Mouse (Mus musculus): Measurements from ENCODE around the gene Nfe2l2. TPM values are rescaled to one million over a fixed set of nuclear protein-coding genes. Genes with fewer than 3 reads are reported as not detected.

The Nfe2l2 gene
- polyA plus RNA-seq, 1 experiment from 2014 or later = 134 TPM

GRCm38 (mm10) chr2:75659629-75659960 lies 44.8 kb downstream of the Nfe2l2 start:
- Histone ChIP-seq H3K27ac (ENCODE audit: low read length) (peak overlapping the region; percentile 96), H3K9me3 (ENCODE audit: control insufficient read depth, low read length) (no peaks in the 10 kb centered on the region), H3K4me1 (replicated peaks; ENCODE audit: control insufficient read depth, insufficient read depth, low read length) (peaks cover 14% of the 10 kb centered on the region), H3K9ac (ENCODE audit: low read length) (peak overlapping the region; percentile 99), H3K4me2 (ENCODE audit: low read depth, low read length) (no peak overlapping the region), H3K27me3 (ENCODE audit: control insufficient read depth, insufficient read depth, low read depth, low read length) (no peaks in the 10 kb centered on the region), H3K4me3 (ENCODE audit: low read length) (peak overlapping the region; percentile 98), H3K36me3 (ENCODE audit: control insufficient read depth, insufficient read depth, low read length) (peaks cover 21% of the 10 kb centered on the region)
- peak; percentile 77 for ATAC-seq (ENCODE audit: low read depth)
- 0% methylated on average over 37 of the region's 47 CpGs for WGBS

DNA sequence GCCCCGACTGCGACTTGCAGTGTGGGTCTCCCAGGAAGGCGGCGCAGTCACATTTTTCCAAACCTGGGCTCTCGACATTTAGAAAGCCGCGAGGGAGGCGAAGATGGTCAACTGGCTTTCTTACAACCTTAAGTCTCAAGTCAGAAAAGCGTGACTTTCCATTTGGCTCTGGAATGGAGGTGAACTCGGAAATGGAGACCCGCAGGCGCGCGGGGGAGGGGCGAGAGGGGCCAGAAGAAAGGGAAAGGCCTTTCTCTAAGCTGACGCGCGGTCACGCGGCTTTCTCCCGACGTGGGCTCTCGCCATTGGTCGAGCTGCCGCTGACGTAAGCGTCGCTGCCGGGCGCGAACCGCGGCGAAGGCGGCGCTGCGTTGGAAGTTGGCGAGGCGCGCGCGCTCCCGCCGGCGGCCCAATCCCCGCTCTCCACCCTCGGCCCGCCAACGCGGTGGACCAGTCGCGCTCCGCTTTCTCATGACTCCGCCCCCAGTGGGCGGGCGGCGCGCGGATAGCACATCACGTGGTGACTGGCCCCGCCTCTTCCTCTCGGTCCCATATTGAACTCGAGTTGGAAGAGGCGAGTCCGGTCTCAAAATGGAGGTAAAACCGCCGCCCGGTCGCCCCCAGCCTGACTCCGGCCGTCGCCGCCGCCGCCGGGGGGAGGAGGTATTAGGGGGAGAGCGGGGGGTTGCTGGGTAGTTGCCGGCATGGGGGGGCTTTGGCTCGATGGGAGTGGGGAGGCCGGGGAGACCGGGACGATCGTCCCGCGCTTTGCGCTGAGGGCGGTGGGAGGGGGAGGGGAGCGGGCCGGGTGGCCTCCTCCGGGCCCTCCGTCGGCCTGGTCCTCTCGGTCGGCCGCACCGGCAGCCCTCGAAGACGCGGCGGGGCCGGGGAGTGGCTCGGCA lies 45.5 kb downstream of the Nfe2l2 start, which contains the start of gene Hnrnpa3:
TSS of gene Hnrnpa3 (plus strand) at position 535 of the 902 bp plus-strand sequence.
- Histone ChIP-seq H3K9me3 (ENCODE audit: control insufficient read depth, low read length) (no peaks in the 10 kb centered on the region), H3K36me3 (ENCODE audit: control insufficient read depth, insufficient read depth, low read length) (peaks cover 17% of the 10 kb centered on the region), H3K27me3 (ENCODE audit: control insufficient read depth, insufficient read depth, low read depth, low read length) (no peaks in the 10 kb centered on the region), H3K9ac (ENCODE audit: low read length) (peak within 1 kb of the TSS; percentile 99), H3K27ac (ENCODE audit: low read length) (peak within 1 kb of the TSS; percentile 98), H3K4me1 (replicated peaks; ENCODE audit: control insufficient read depth, insufficient read depth, low read length) (peaks cover 14% of the 10 kb centered on the region), H3K4me2 (ENCODE audit: low read depth, low read length) (peak within 1 kb of the TSS; percentile 96), H3K4me3 (ENCODE audit: low read length) (peak within 1 kb of the TSS; percentile 98)
- 0% methylated on average over 70 of the region's 102 CpGs for WGBS
- ATAC-seq (ENCODE audit: low read depth) = peak; percentile 96

DNA sequence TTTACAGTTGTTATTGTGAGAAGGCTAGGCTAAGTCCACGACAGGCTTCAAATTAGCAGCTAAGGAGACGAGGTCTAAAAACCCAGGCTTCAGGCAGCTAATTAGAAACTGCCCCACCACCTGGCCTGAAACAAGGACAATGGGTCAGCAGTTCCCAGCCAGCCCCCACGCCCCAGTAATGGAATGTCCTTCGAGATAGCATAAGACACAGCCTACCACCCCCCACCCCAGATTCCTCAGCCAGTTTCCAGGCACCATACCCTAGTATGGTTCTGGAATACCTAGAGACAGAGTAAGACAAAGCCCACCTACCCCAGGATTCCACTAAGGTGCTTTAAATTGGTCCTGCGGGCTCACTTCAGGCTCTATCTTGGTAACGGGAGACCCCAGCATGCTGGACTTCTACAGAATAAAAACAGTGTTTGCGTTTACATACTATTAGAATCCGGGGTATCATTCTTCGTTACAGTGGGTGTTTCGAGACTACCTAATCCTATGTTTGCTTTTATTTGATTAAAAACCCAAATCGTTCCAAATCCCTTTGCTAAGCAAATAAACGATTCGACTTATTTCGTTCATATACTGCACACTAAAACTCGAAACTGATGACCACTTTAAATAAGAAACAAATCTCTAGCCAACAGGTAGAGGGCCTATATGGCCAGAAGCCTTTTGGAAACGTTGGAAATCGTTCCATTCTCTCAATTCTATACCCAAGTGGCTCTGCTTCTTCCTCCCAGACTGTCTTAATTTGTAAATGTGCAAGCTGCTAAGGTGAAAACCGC lies 46.3 kb downstream of the Nfe2l2 start:
- Histone ChIP-seq H3K27ac (ENCODE audit: low read length) (peak overlapping the region; percentile 98), H3K9ac (ENCODE audit: low read length) (peak overlapping the region; percentile 85), H3K9me3 (ENCODE audit: control insufficient read depth, low read length) (no peaks in the 10 kb centered on the region), H3K4me3 (ENCODE audit: low read length) (peak overlapping the region; percentile 63), H3K36me3 (ENCODE audit: control insufficient read depth, insufficient read depth, low read length) (peaks cover 11% of the 10 kb centered on the region), H3K4me2 (ENCODE audit: low read depth, low read length) (peak overlapping the region; percentile 68), H3K4me1 (replicated peaks; ENCODE audit: control insufficient read depth, insufficient read depth, low read length) (peaks cover 14% of the 10 kb centered on the region), H3K27me3 (ENCODE audit: control insufficient read depth, insufficient read depth, low read depth, low read length) (no peaks in the 10 kb centered on the region)
- 2% methylated on average over 18 of the region's 18 CpGs for WGBS
- ATAC-seq (ENCODE audit: low read depth) = no peak

- 90% methylated on average over 5 of the region's 5 CpGs for WGBS
- Histone ChIP-seq H3K36me3 (ENCODE audit: control insufficient read depth, insufficient read depth, low read length) (peaks cover 3% of the 10 kb centered on the region; the same call in 1 of the 2 replicates), H3K27me3 (ENCODE audit: control insufficient read depth, insufficient read depth, low read depth, low read length) (no peaks in the 10 kb centered on the region), H3K9ac (ENCODE audit: low read length) (no peak overlapping the region), H3K27ac (ENCODE audit: low read length) (no peak overlapping the region; the same call in 1 of the 2 replicates), H3K4me3 (ENCODE audit: low read length) (no peak overlapping the region), H3K4me1 (replicated peaks; ENCODE audit: control insufficient read depth, insufficient read depth, low read length) (peaks cover 14% of the 10 kb centered on the region), H3K9me3 (ENCODE audit: control insufficient read depth, low read length) (no peaks in the 10 kb centered on the region), H3K4me2 (ENCODE audit: low read depth, low read length) (no peak overlapping the region)
- no peak for ATAC-seq (ENCODE audit: low read depth)
Observed at GRCm38 (mm10) chr2:75656924-75657323, 47.5 kb downstream of the Nfe2l2 start.

GRCm38 (mm10) chr2:75654679-75655078 lies 49.8 kb downstream of the Nfe2l2 start:
- H3K36me3 ChIP-seq (ENCODE audit: control insufficient read depth, insufficient read depth, low read length) = no peaks in the 10 kb centered on the region
- no peaks in the 10 kb centered on the region for H3K9me3 ChIP-seq (ENCODE audit: control insufficient read depth, low read length)
- H3K27me3 ChIP-seq (ENCODE audit: control insufficient read depth, insufficient read depth, low read depth, low read length) = no peaks in the 10 kb centered on the region
- 76% methylated on average over 1 of the region's 1 CpGs for WGBS
- no peak for ATAC-seq (ENCODE audit: low read depth)
- no peak overlapping the region for H3K27ac ChIP-seq (ENCODE audit: low read length)
- H3K9ac ChIP-seq (ENCODE audit: low read length) = no peak overlapping the region
- H3K4me1 ChIP-seq (replicated peaks; ENCODE audit: control insufficient read depth, insufficient read depth, low read length) = peaks cover 5% of the 10 kb centered on the region
- no peak overlapping the region for H3K4me2 ChIP-seq (ENCODE audit: low read depth, low read length)
- H3K4me3 ChIP-seq (ENCODE audit: low read length) = no peak overlapping the region

DNA sequence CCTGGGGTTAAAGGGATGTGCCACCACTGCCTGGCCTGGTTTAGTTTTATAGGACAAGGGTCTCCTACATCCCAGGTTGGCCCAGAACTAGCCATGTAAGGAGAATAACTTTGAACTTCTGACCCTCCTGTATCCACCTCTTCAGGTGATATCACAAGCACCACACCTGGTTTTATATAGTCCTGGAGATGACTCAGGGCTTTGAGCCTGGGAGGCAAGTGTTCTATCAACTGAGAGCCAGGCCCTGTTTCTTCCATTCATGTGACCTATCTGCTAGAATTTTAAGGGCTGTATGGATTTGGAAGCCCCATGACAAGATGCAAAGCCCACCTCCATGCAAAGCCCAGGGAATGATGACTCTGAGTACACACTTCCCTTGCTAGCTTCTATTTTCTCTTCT lies 51.3 kb downstream of the Nfe2l2 start:
- ATAC-seq (ENCODE audit: low read depth) = no peak
- Histone ChIP-seq H3K27ac (ENCODE audit: low read length) (no peak overlapping the region), H3K9ac (ENCODE audit: low read length) (no peak overlapping the region), H3K4me2 (ENCODE audit: low read depth, low read length) (no peak overlapping the region), H3K4me3 (ENCODE audit: low read length) (no peak overlapping the region), H3K9me3 (ENCODE audit: control insufficient read depth, low read length) (no peaks in the 10 kb centered on the region), H3K27me3 (ENCODE audit: control insufficient read depth, insufficient read depth, low read depth, low read length) (no peaks in the 10 kb centered on the region), H3K36me3 (ENCODE audit: control insufficient read depth, insufficient read depth, low read length) (no peaks in the 10 kb centered on the region), H3K4me1 (replicated peaks; ENCODE audit: control insufficient read depth, insufficient read depth, low read length) (peaks cover 5% of the 10 kb centered on the region)

DNA sequence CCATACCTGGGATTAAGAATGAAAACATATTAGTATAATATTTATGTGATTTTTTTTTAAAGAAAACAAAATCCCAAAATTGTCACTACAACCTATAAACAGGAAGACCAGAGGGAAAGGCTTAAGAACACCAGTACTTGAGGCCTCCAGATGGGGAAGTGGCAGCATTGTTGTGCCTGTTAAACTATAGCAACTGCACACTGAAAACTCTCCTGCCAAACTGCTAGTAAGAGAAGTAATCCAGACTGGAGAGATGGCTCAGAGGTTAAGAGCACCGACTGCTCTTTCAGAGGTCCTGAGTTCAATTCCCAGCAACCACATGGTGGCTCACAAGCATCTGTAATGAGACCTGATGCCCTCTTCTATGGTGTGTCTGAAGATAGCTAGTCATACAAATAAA lies 54.0 kb downstream of the Nfe2l2 start:
- 81% methylated on average over 1 of the region's 1 CpGs for WGBS
- H3K9me3 ChIP-seq (ENCODE audit: control insufficient read depth, low read length) = no peaks in the 10 kb centered on the region

DNA sequence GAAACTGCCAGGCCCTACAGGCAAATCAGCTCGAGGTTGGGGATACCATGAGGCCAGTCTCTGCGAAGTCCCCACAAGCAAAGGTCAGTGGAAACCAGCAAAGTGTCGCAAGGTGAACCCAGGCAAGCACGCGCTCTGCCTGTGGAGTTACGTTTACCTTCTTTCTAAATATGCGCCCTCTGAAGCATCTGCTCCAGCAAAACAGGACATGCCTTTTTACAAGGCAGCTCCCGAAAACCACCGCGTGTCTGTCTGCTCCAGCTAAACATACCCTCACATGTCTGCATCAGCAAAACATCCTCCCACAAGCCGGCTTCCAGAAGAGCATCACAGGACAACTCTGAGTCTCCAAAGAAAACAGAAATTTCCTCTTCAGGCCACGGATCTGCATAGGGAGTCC lies 59.2 kb downstream of the Nfe2l2 start:
- Histone ChIP-seq H3K9me3 (ENCODE audit: control insufficient read depth, low read length) (no peaks in the 10 kb centered on the region), H3K4me2 (ENCODE audit: low read depth, low read length) (no peak overlapping the region), H3K4me3 (ENCODE audit: low read length) (no peak overlapping the region), H3K27me3 (ENCODE audit: control insufficient read depth, insufficient read depth, low read depth, low read length) (no peaks in the 10 kb centered on the region), H3K36me3 (ENCODE audit: control insufficient read depth, insufficient read depth, low read length) (no peaks in the 10 kb centered on the region), H3K27ac (ENCODE audit: low read length) (no peak overlapping the region), H3K4me1 (replicated peaks; ENCODE audit: control insufficient read depth, insufficient read depth, low read length) (peaks cover 11% of the 10 kb centered on the region), H3K9ac (ENCODE audit: low read length) (no peak overlapping the region)
- WGBS = 91% methylated on average over 12 of the region's 12 CpGs
- no peak for ATAC-seq (ENCODE audit: low read depth)

More for the DNA sequence above, 54.0 kb downstream of the Nfe2l2 start:
- Histone ChIP-seq H3K4me2 (ENCODE audit: low read depth, low read length) (no peak overlapping the region), H3K36me3 (ENCODE audit: control insufficient read depth, insufficient read depth, low read length) (no peaks in the 10 kb centered on the region), H3K27me3 (ENCODE audit: control insufficient read depth, insufficient read depth, low read depth, low read length) (no peaks in the 10 kb centered on the region), H3K4me1 (replicated peaks; ENCODE audit: control insufficient read depth, insufficient read depth, low read length) (no peaks in the 10 kb centered on the region), H3K27ac (ENCODE audit: low read length) (no peak overlapping the region), H3K4me3 (ENCODE audit: low read length) (no peak overlapping the region), H3K9ac (ENCODE audit: low read length) (no peak overlapping the region)
- ATAC-seq (ENCODE audit: low read depth) = no peak

- Histone ChIP-seq H3K27ac (ENCODE audit: low read length) (no peak overlapping the region; the same call in 1 of the 2 replicates), H3K4me1 (replicated peaks; ENCODE audit: control insufficient read depth, insufficient read depth, low read length) (peaks cover 11% of the 10 kb centered on the region), H3K27me3 (ENCODE audit: control insufficient read depth, insufficient read depth, low read depth, low read length) (no peaks in the 10 kb centered on the region), H3K4me3 (ENCODE audit: low read length) (no peak overlapping the region), H3K9ac (ENCODE audit: low read length) (no peak overlapping the region), H3K9me3 (ENCODE audit: control insufficient read depth, low read length) (no peaks in the 10 kb centered on the region), H3K36me3 (ENCODE audit: control insufficient read depth, insufficient read depth, low read length) (no peaks in the 10 kb centered on the region), H3K4me2 (ENCODE audit: low read depth, low read length) (no peak overlapping the region)
- peak; percentile 17; the same call in 1 of the 2 replicates for ATAC-seq (ENCODE audit: low read depth)
- 77% methylated on average over 6 of the region's 6 CpGs for WGBS
Observed at GRCm38 (mm10) chr2:75643950-75644349, 60.5 kb downstream of the Nfe2l2 start.
